Mouse (Mus musculus) thymus, postnatal 14 days (tissue): ENCODE data around the gene Pik3ip1.

Experiments
- DNase-seq: peaks from one replicate; pipeline ENCODE4 v3.0.0; 2021

The Pik3ip1 gene

GRCm38 (mm10) chr11:3337961-3338360, 7.8 kb downstream of the Pik3ip1 start:
- no peak for DNase-seq

DNA sequence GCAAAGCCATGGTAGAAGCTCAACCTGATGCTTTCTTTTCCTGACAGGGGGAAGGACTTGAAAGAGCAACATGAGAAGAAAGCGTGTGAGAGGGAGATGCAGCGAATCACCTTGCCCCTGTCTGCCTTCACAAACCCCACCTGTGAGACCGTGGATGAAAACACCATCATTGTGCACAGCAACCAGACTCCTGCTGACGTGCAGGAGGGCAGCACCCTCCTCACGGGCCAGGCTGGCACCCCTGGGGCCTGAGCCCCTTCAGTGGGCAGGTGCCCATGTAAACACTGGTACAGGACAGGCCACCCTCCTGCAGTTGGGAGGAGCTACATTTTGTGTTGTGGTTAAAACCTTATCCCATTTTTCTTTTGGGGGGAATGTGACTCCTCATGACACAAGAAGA, 11.3 kb downstream of the Pik3ip1 start:
- no peak for DNase-seq

- DNase-seq = no peak
Observed at GRCm38 (mm10) chr11:3344916-3345315, 14.7 kb downstream of the Pik3ip1 start.

DNA sequence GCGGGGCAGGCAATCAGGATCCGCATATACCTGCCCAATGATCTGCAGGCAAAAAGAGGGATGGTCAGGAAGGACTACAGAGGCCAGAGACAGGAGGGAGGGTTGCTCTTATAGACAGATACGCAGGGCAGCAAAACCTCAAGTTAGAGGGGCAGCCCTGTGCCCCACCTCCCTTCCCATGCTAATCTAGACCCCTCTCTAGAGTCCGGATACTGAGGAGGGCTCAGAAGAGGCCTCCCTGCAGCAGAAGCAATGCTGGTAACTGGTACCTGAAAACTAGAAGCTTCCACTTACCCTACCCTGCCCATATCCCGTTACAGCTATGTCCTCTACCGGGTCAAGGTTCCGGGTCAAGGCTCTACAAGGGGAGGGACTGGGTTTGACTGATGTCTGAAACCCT, 16.1 kb downstream of the Pik3ip1 start:
- no peak for DNase-seq

- DNase-seq = peak; percentile 92
Observed at GRCm38 (mm10) chr11:3347091-3347834, 17.1 kb downstream of the Pik3ip1 start.

DNA sequence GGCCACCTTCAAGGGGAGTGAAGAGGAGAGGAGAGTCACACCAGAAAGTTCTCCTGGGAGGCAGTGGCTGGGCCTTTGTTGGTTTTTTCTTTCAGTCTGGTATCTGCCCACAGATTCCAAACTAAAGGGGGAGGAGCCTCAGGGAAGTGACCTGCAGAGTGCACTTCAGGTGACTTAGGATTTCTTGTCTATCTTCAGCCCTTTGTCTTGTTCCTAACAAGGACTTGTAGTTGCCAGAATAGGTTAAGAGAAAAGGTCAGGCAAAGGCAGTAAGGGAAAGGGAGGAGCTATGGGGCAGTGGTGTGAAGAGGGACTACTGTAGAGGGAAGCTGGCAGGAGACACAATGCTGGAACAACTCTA, 17.6 kb downstream of the Pik3ip1 start:
- no peak for DNase-seq

- peak; percentile 56 for DNase-seq
Observed at GRCm38 (mm10) chr11:3348576-3349342, 18.6 kb downstream of the Pik3ip1 start.

DNA sequence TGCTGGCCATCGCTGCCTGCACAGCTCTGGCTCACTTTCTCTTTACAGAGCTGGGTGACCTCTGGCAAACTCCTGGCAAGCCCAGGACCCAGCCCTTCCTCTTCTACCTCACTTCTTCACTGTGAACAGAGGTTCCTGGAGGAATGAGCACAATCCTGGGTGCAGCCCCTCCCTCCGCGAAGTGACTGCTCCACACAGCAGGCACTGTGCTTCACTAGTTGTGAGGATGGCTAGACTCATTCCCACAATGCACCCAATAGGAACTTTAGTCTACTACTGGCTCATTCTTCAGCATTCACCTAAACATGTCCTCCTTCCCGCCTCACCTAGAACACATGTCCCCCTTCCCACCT, 19.1 kb downstream of the Pik3ip1 start:
- no peak for DNase-seq

DNA sequence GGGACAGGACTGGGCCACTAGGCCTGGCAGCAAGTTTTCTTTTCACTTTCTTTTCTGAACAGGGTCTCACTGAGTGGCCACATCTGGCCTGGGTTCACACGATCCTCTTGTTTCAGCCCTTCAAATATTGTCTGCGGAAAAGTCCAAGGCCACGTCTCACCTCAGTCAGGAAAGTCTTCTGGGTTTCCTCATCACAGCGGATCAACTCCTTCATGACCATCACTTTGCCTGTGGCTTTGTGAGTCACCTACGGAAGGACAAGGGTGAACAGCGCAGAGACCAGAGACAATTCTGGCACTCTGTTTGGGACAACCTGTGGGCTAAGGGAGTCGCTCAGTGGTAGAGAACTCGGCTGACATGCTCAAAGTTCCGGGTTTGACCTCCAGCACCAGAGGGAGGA, 21.9 kb downstream of the Pik3ip1 start:
- no peak for DNase-seq

GRCm38 (mm10) chr11:3352990-3353585, 22.9 kb downstream of the Pik3ip1 start:
- DNase-seq = peak; percentile 72

GRCm38 (mm10) chr11:3362854-3363253, 32.7 kb downstream of the Pik3ip1 start:
- DNase-seq = no peak

DNA sequence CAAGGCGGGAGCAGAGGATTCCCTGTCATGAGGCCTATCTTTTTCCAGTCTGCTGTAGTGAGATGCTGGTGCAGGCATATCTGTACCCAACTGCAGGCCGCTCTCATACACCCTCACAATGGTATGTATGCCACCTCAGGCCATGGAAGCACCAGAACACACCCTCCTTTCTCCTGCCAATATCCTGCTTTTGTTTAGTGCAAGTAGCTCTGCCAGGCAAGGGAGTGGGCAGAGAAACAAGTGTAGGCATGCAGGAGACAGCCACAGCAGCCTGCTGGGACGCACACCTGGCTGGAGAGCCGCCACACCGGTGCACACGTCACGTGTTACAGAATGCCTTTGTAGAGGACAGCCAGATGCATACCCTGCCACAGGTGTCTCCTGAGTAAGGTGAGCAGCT, 36.2 kb downstream of the Pik3ip1 start:
- no peak for DNase-seq

DNA sequence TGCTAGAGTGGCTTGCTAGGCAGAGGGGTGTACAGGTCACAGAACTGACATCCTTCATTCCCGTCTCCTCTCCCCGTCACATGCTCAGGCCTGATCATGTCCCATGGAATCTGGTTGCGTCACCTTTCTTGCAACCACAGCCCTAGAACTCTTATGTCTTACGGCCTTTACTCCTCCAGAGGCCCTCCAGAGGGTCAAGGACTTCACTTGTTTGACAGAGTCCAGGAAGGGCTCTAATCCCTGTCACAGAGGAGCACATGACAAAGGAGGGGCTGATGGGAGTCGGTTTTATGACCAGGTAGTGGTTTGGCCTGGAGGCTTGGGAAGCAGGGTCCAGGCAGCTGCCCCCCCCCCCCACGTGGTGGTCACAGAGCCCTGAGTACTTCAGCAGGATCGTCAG, 38.8 kb downstream of the Pik3ip1 start:
- no peak for DNase-seq

DNA sequence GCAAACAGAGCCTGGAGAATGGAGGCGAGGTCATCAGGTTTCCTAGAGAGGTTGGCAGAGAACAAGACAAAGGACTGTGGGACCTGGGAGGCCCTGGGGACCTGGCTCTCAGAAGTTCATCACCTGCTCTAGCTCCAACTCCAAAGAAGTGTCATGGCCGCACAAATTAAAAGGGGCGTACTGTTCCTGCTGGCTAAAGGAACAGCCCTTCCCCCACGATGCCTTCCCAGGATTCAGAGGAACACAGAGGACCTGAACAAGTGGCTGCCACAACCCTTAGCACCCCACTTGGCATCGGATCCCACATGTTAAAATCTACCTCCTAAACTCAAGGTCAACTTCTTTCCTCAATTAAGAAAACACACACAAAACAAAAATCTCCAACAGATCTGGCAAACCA, 39.2 kb downstream of the Pik3ip1 start:
- no peak for DNase-seq

- no peak for DNase-seq
Observed at GRCm38 (mm10) chr11:3370162-3370561, 40.0 kb downstream of the Pik3ip1 start.

DNA sequence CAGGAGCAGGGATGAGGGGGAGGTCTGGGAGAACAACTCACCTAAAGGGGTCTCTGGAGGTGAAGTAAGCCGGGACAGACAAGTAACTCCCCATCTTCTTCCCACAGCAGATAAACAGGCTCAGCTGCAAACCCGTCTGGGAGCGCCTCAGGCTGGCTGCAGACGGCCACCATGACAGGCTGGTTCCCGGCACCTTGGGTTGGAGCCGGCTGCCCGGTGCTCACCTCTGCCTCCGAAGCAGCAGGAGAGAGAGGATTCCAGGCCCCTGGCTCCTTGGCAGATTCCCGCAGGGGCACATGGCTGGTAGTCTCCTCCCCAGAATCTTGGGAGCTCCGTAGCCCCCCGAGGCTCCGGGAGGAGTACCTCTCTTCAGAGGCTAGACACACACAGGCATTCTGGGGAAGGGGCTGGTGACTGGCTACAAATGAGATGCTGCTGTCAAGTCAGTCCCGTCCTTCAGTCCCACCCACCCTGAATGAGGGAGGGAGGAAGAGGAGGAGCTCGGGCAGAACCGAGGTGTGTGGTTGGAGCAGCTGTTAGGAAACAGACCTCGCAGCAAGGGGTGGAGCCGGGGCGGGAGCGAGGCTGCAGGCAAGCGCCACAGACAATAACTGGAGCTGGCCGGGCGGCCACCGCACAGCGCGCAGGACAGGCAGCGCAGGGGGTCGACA, 40.9 kb downstream of the Pik3ip1 start:
- peak; percentile 80 for DNase-seq

- no peak for DNase-seq
Observed at GRCm38 (mm10) chr11:3371599-3372295, 41.5 kb downstream of the Pik3ip1 start.

DNA sequence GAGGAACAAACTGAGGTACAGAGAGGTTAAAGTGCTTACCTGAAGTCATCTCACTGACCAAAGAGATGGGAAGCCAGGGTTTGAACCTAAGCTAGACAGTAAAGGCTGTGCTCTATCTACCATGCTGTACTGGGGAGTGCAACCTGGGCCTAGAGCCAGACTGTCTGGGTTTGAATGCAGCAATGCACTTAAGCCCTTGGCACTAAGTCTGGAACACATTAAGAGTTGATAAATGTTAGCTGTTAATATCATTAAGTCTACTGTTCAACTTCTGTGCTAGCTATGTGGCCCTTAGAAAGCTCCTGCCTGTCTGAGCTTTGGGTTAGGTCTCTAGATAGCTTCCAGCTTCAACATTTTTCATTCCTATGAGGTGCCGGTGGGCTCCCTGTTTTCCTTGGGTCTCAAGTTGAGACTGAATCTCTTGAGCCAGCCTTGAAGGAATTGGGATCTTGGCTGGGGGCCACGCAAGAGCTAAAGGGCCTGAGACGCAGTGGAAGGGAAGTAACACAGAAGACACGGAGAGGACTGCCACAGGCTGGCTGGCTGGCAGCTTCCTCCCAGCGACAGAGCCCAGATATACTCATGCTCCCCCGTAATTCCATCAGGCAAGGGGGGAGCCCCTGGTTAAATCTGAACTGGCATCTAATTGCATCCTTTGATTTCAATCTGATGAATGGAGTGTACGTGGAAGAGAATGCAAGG, 43.5 kb downstream of the Pik3ip1 start:
- DNase-seq = no peak

GRCm38 (mm10) chr11:3374293-3374645, 44.1 kb downstream of the Pik3ip1 start:
- no peak for DNase-seq

GRCm38 (mm10) chr11:3374741-3375140, 44.5 kb downstream of the Pik3ip1 start:
- DNase-seq = no peak

- DNase-seq = no peak
Observed at GRCm38 (mm10) chr11:3379427-3379826, 49.2 kb downstream of the Pik3ip1 start.

- DNase-seq = no peak
Observed at GRCm38 (mm10) chr11:3381148-3381814, 51.1 kb downstream of the Pik3ip1 start.
